Mouse (Mus musculus): ENCODE results near the gene Psapl1. TPM values are rescaled to one million over a fixed set of nuclear protein-coding genes. Genes with fewer than 3 reads are reported as not detected.

The Psapl1 gene
- polyA plus RNA-seq, 1 experiment from 2014 or later, result not detected

DNA sequence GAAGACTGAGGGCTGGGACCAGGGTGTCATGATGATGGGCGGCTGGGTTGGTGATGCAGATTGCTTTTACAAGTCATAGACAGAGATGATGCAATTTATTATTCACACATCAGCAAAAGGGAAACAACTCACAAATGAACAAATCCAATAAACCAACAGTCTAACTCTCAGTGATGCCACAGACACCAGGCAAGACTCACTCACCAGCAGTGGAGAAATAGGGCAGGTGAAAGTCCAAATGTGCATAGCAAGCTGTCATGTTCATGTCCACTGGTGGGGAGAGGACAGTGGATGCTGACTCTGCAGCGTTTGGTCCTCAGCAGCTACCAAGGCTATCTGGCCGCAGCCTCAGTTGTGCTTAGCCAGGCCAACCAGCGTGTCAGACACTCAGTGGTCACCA, 26.9 kb upstream of the Psapl1 start:
- no peaks in the 10 kb centered on the region for H3K36me3 ChIP-seq (ENCODE audit: control insufficient read depth, insufficient read depth, low read length)
- 85% methylated on average over 4 of the region's 4 CpGs for WGBS
- peaks cover 6% of the 10 kb centered on the region in 2 experiments; a peak in 2 of 4 replicates for H3K4me1 ChIP-seq (ENCODE audit: control insufficient read depth in 2 of 2, insufficient read depth in 2 of 2, low read length in 2 of 2)
- no peaks in the 10 kb centered on the region for H3K9me3 ChIP-seq (ENCODE audit: control insufficient read depth, low read length)
- no peak overlapping the region for H3K4me3 ChIP-seq (ENCODE audit: control insufficient read depth in 1 of 2, insufficient read depth in 1 of 2, low read depth in 1 of 2, low read length in 2 of 2)
- H3K27me3 ChIP-seq (ENCODE audit: control insufficient read depth, insufficient read depth, low read length), result no peaks in the 10 kb centered on the region
- no peak overlapping the region for H3K9ac ChIP-seq (ENCODE audit: low read length)
- H3K27ac ChIP-seq (replicated peaks in 1 of 2; ENCODE audit: control insufficient read depth in 1 of 2, insufficient read depth in 1 of 2, low read depth in 2 of 2, low read length in 2 of 2), result no peak overlapping the region
- ATAC-seq (ENCODE audit: insufficient number of reproducible peaks, insufficient read depth, low FRiP score, low read depth), result no peak
- no peak overlapping the region for H3K4me2 ChIP-seq (ENCODE audit: low read length)

DNA sequence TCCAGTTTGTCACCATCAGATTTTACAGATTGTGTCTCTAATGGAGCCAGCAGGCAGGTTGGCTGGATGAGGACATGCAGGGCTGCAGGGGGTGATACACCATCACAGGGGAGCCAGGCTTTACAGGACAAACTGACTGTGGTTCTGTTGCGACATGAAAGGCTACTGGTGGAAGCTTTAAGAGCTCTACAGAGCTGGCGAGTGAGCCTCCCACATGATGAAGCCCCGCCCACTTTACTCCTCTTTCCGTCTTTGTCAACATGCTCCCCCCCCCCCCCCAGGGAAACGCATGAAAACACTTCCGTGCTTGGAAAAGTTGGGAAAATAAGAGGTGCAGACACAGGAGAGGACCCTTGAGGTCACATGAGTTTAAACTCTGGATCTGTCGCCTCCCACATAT, 25.6 kb upstream of the Psapl1 start:
- Histone ChIP-seq H3K4me3 (ENCODE audit: control insufficient read depth in 1 of 2, insufficient read depth in 1 of 2, low read depth in 1 of 2, low read length in 2 of 2) (no peak overlapping the region), H3K9ac (ENCODE audit: low read length) (no peak overlapping the region), H3K27me3 (ENCODE audit: control insufficient read depth, insufficient read depth, low read length) (no peaks in the 10 kb centered on the region), H3K27ac (replicated peaks in 1 of 2; ENCODE audit: control insufficient read depth in 1 of 2, insufficient read depth in 1 of 2, low read depth in 2 of 2, low read length in 2 of 2) (no peak overlapping the region), H3K4me2 (ENCODE audit: low read length) (no peak overlapping the region), H3K36me3 (ENCODE audit: control insufficient read depth, insufficient read depth, low read length) (no peaks in the 10 kb centered on the region), H3K9me3 (ENCODE audit: control insufficient read depth, low read length) (no peaks in the 10 kb centered on the region), H3K4me1 (ENCODE audit: control insufficient read depth in 2 of 2, insufficient read depth in 2 of 2, low read length in 2 of 2) (peaks cover 6% of the 10 kb centered on the region in 2 experiments; a peak in 2 of 4 replicates)
- no peak for ATAC-seq (ENCODE audit: insufficient number of reproducible peaks, insufficient read depth, low FRiP score, low read depth)
- WGBS, result 46% methylated on average over 7 of the region's 7 CpGs

DNA sequence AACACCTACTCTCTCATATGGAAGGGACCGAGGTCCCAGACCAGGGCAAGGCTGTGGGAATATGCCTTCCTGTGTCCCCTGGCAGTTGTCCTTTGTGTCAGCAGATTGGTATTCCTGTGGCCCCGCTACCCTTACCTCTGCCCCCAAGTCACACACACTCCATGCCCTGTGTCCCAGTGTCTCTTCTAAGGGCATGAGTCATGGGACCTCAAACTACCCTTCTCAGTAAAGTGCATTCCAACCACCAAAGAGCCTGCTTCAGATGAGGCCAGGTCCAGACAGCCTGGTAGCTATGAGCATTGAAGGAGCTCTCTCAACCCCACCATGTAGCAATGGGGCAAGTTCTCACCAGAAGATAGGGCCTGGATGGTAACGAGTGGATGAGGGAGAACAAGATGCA, 25.0 kb upstream of the Psapl1 start:
- WGBS, result 87% methylated on average over 3 of the region's 3 CpGs
- no peak for ATAC-seq (ENCODE audit: insufficient number of reproducible peaks, insufficient read depth, low FRiP score, low read depth)

DNA sequence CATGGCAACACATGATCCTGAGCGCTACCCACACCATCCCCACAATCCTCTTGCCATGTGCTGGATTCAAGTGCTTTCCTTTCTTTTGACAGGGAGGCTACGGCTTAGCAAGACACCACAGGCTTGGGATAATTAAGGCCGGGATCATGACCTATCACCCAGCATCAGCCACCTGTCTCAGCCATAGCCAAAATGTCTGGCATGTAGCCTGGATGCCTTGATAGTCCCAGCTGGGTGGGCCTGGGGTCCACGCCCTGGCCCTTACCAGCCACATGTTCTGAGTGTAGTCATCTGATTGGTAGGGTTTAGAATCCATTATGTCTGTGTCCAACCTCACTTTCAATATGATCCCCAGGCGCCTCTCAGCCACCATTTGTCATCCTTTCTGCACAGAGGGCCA, 24.1 kb upstream of the Psapl1 start:
- Histone ChIP-seq H3K4me2 (ENCODE audit: low read length) (no peak overlapping the region), H3K4me1 (ENCODE audit: control insufficient read depth in 2 of 2, insufficient read depth in 2 of 2, low read length in 2 of 2) (peaks cover 6% of the 10 kb centered on the region in 2 experiments; a peak in 2 of 4 replicates), H3K27ac (replicated peaks in 1 of 2; ENCODE audit: control insufficient read depth in 1 of 2, insufficient read depth in 1 of 2, low read depth in 2 of 2, low read length in 2 of 2) (no peak overlapping the region), H3K27me3 (ENCODE audit: control insufficient read depth, insufficient read depth, low read length) (no peaks in the 10 kb centered on the region), H3K9me3 (ENCODE audit: control insufficient read depth, low read length) (no peaks in the 10 kb centered on the region), H3K9ac (ENCODE audit: low read length) (no peak overlapping the region), H3K36me3 (ENCODE audit: control insufficient read depth, insufficient read depth, low read length) (no peaks in the 10 kb centered on the region), H3K4me3 (ENCODE audit: control insufficient read depth in 1 of 2, insufficient read depth in 1 of 2, low read depth in 1 of 2, low read length in 2 of 2) (no peak overlapping the region)
- ATAC-seq (ENCODE audit: insufficient number of reproducible peaks, insufficient read depth, low FRiP score, low read depth), result no peak
- WGBS, result 87% methylated on average over 5 of the region's 5 CpGs

More for the DNA sequence above, 25.0 kb upstream of the Psapl1 start:
- no peak overlapping the region for H3K9ac ChIP-seq (ENCODE audit: low read length)
- H3K27me3 ChIP-seq (ENCODE audit: control insufficient read depth, insufficient read depth, low read length), result no peaks in the 10 kb centered on the region
- peaks cover 6% of the 10 kb centered on the region in 2 experiments; a peak in 2 of 4 replicates for H3K4me1 ChIP-seq (ENCODE audit: control insufficient read depth in 2 of 2, insufficient read depth in 2 of 2, low read length in 2 of 2)
- H3K4me2 ChIP-seq (ENCODE audit: low read length), result no peak overlapping the region
- no peaks in the 10 kb centered on the region for H3K9me3 ChIP-seq (ENCODE audit: control insufficient read depth, low read length)
- no peak overlapping the region for H3K27ac ChIP-seq (replicated peaks in 1 of 2; ENCODE audit: control insufficient read depth in 1 of 2, insufficient read depth in 1 of 2, low read depth in 2 of 2, low read length in 2 of 2)
- H3K4me3 ChIP-seq (ENCODE audit: control insufficient read depth in 1 of 2, insufficient read depth in 1 of 2, low read depth in 1 of 2, low read length in 2 of 2), result no peak overlapping the region
- no peaks in the 10 kb centered on the region for H3K36me3 ChIP-seq (ENCODE audit: control insufficient read depth, insufficient read depth, low read length)

DNA sequence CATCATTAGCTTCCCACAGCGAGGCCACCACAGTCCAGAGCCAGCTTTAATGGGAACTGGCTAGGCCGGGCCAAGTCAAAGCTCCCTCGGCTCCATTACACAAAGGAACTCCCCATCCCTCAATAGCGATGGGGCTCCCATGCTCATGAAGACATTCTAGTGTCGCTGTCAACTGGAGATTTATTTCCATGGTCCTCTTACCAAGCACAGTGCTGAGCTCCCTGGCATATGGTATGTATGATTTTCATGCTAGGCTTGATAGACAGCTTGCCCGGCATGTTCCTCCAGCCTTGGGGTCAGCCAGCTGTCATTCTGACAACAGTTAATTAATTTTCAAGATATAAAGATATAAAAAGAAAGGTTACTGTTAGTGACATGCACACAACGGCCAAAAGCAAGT, 21.5 kb upstream of the Psapl1 start:
- Histone ChIP-seq H3K9ac (ENCODE audit: low read length) (no peak overlapping the region), H3K4me2 (ENCODE audit: low read length) (no peak overlapping the region), H3K4me3 (ENCODE audit: control insufficient read depth in 1 of 2, insufficient read depth in 1 of 2, low read depth in 1 of 2, low read length in 2 of 2) (no peak overlapping the region), H3K9me3 (ENCODE audit: control insufficient read depth, low read length) (no peaks in the 10 kb centered on the region), H3K27me3 (ENCODE audit: control insufficient read depth, insufficient read depth, low read length) (no peaks in the 10 kb centered on the region), H3K27ac (replicated peaks in 1 of 2; ENCODE audit: control insufficient read depth in 1 of 2, insufficient read depth in 1 of 2, low read depth in 2 of 2, low read length in 2 of 2) (no peak overlapping the region), H3K36me3 (ENCODE audit: control insufficient read depth, insufficient read depth, low read length) (no peaks in the 10 kb centered on the region), H3K4me1 (ENCODE audit: control insufficient read depth in 2 of 2, insufficient read depth in 2 of 2, low read length in 2 of 2) (no peaks in the 10 kb centered on the region; a peak in 1 of 4 replicates)
- whole genome bisulfite sequencing, result 84% methylated on average over 7 of the region's 7 CpGs
- ATAC-seq (ENCODE audit: insufficient number of reproducible peaks, insufficient read depth, low FRiP score, low read depth), result no peak

DNA sequence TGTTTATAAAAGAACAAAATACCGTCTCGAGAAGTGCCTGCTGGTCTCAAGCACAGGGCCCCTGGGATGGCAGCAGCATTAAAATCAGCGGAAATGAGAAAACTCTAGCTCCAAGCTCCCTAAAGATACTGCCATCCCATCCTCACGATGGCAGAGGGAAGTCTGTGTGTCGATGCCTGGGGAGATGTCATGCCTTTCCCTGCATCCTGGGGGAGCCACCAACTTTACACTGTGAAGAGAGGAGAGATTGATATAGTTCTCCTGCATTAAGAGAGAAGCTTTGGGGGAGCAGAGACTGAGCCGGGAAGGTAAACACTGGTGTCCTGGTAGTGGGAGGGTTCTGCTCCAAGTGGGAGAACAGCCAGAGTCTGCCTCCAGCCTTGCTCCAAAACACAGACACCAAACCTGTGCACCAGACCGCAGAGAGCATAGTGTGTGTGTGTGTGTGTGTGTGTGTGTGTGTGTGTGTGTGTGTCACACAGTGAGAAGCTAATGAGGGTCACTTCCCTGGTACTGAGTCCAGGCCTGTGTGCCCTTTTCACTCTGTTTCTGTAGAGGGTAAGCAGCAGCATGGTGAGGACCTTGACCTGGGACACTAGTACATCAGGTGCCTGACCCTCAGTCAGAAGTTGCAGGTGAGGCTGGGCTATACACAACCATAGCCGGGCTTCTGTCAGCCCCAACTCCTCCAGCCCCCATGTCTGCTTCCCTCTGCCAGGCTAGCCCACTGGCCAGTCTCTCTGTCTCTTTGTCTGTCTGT, 17.3 kb upstream of the Psapl1 start:
- Histone ChIP-seq H3K4me2 (ENCODE audit: low read length) (no peak overlapping the region), H3K36me3 (ENCODE audit: control insufficient read depth, insufficient read depth, low read length) (no peaks in the 10 kb centered on the region), H3K9me3 (ENCODE audit: control insufficient read depth, low read length) (no peaks in the 10 kb centered on the region), H3K4me1 (ENCODE audit: control insufficient read depth in 2 of 2, insufficient read depth in 2 of 2, low read length in 2 of 2) (no peaks in the 10 kb centered on the region), H3K27ac (replicated peaks in 1 of 2; ENCODE audit: control insufficient read depth in 1 of 2, insufficient read depth in 1 of 2, low read depth in 2 of 2, low read length in 2 of 2) (no peak overlapping the region), H3K4me3 (ENCODE audit: control insufficient read depth in 1 of 2, insufficient read depth in 1 of 2, low read depth in 1 of 2, low read length in 2 of 2) (no peak overlapping the region), H3K27me3 (ENCODE audit: control insufficient read depth, insufficient read depth, low read length) (no peaks in the 10 kb centered on the region), H3K9ac (ENCODE audit: low read length) (no peak overlapping the region)
- ATAC-seq (ENCODE audit: insufficient number of reproducible peaks, insufficient read depth, low FRiP score, low read depth), result no peak
- WGBS, result 67% methylated on average over 8 of the region's 8 CpGs

DNA sequence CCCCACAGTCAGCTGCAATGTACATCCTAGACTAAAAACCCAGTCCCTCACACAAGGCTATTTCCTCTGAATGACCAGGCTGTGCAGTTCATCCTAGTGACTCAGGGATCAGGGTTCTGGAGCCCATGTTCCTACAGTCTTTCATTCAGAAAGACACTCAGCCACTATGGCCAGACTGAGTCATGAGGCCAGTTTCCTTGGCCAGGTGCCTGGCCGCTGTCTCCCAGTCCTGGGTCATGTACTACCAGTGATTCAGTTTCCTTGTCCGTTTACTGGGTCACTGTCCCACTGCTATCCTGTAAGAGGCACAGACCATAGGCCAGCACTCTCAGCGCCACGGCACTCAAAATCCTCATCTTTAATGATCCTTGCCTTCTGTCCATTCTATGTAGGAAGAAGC, 15.5 kb upstream of the Psapl1 start:
- Histone ChIP-seq H3K4me2 (ENCODE audit: low read length) (no peak overlapping the region), H3K4me3 (ENCODE audit: control insufficient read depth in 1 of 2, insufficient read depth in 1 of 2, low read depth in 1 of 2, low read length in 2 of 2) (no peak overlapping the region), H3K36me3 (ENCODE audit: control insufficient read depth, insufficient read depth, low read length) (no peaks in the 10 kb centered on the region), H3K27me3 (ENCODE audit: control insufficient read depth, insufficient read depth, low read length) (no peaks in the 10 kb centered on the region), H3K9ac (ENCODE audit: low read length) (no peak overlapping the region), H3K9me3 (ENCODE audit: control insufficient read depth, low read length) (no peaks in the 10 kb centered on the region), H3K27ac (replicated peaks in 1 of 2; ENCODE audit: control insufficient read depth in 1 of 2, insufficient read depth in 1 of 2, low read depth in 2 of 2, low read length in 2 of 2) (no peak overlapping the region), H3K4me1 (ENCODE audit: control insufficient read depth in 2 of 2, insufficient read depth in 2 of 2, low read length in 2 of 2) (no peaks in the 10 kb centered on the region)
- WGBS, result 74% methylated on average over 4 of the region's 4 CpGs
- ATAC-seq (ENCODE audit: insufficient number of reproducible peaks, insufficient read depth, low FRiP score, low read depth), result no peak

DNA sequence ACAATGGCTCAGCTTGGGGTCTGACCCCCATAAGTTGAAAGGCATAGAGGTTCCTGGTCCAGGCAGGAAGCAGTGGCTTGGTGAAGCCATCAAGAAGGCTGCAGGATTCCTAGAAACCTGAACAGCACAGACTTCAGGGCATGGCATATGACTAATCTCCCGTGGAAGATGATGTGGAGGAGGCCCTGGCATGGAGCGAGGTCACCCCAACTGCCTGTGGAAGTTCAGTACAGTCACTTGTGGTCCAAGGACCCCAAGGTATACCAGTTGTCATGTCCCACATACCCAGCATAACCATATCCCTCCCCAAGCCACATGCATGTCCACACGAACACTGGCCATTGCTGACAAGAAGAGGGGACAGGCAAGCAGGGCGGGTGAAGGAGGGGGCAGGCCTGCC, 12.5 kb upstream of the Psapl1 start:
- Histone ChIP-seq H3K27ac (replicated peaks in 1 of 2; ENCODE audit: control insufficient read depth in 1 of 2, insufficient read depth in 1 of 2, low read depth in 2 of 2, low read length in 2 of 2) (no peak overlapping the region), H3K36me3 (ENCODE audit: control insufficient read depth, insufficient read depth, low read length) (no peaks in the 10 kb centered on the region), H3K9me3 (ENCODE audit: control insufficient read depth, low read length) (no peaks in the 10 kb centered on the region), H3K9ac (ENCODE audit: low read length) (no peak overlapping the region), H3K4me3 (ENCODE audit: control insufficient read depth in 1 of 2, insufficient read depth in 1 of 2, low read depth in 1 of 2, low read length in 2 of 2) (no peak overlapping the region), H3K27me3 (ENCODE audit: control insufficient read depth, insufficient read depth, low read length) (no peaks in the 10 kb centered on the region), H3K4me2 (ENCODE audit: low read length) (no peak overlapping the region), H3K4me1 (ENCODE audit: control insufficient read depth in 2 of 2, insufficient read depth in 2 of 2, low read length in 2 of 2) (peaks cover 8 to 10% of the 10 kb centered on the region in 2 experiments; a peak in 3 of 4 replicates)
- WGBS, result 78% methylated on average over 4 of the region's 4 CpGs
- ATAC-seq (ENCODE audit: insufficient number of reproducible peaks, insufficient read depth, low FRiP score, low read depth), result no peak
